Mouse (Mus musculus): ENCODE measurements at regions not wholly inside any gene's neighbourhood (a gene's known extent, or its start where the extent isn't known, plus 50 kb on each side); places are given as distances from the start of the nearest gene placed in this dataset.

DNA sequence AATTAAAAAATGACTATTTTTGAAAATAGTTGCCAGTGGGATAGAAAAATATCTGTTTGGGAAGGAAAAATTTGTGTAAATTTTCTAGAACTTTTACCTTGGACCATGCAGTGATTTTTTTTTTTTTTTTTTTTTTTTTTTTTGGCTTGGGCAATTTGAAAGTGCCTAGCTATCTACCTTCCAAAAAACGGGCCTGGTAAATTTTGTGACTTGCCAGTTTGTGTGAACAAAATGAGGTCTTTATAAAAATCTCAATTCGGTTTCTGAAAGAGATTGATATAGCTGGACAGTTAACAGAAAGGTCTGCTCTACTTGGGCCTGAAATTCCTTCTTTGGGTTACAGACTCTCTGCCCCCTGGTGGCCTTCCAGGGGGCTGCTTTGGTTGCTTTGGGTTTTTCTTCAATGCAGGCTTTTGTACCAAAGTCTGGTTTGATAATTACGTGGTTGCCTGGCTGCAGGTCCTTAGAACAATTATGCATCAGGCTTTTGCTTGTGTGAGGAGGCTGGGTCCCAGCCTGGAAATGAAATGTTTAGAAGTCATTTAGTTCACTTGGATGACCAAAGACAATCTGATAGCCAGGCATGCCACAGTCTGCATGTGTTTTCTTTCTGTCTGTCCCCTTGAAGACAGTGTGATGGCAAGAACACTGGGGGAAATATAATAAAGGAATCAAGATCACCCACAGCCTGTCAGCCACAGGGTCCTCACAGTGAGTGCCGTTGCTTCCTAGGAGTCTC lies 75.6 kb upstream of the Jazf1 start:
- peak; percentile 43 for DNase-seq (ENCODE audit: low spot score)

DNA sequence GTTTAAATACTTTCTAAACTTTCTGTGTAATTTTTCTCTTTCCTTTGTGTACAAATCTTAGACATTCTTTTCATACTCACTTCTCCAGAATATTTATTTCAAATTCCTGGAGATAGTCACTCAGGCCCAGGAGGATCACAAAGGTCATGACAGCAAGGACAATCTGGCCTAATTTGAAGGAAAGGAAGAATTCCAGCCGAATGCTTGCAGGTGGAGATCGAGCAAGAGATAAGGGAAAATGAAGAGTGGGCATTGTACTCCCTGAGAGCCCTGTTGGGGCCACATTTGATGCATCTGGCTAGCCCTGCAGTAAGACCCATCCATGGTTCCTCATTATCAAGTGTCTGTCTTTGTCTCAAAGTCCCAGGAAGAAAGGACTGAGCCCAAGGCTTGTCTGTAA lies 66.0 kb upstream of the Jazf1 start:
- DNase-seq (ENCODE audit: low spot score) = no peak

DNA sequence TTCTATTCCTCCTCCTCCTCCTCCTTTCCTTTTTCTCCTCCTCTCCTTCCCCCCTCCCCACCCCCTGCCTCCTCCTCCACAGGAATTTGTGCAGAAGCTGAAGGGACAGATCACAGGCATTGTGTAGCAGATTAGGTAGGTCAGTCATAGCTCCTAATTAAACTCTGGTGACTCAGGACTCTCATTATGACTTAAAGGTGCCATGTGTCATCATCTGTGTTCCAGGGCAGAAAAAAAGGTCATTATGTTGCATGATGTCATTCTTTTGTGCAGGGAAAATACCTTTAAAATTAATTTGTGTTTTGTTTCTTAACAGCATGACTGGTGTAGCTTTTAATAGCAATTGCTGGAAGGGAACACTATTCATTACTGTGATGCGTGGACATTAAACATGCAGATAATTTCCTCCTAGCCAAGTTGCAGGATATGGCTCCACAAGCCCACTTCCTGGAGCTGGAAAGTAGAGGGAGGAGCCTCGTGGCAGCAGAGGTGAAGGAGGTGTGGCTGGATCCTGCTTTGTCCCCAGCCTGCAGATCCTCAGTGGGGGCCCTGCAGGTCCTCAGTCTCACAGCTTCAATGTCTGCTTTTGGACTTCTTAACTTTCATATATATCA lies 62.4 kb upstream of the Jazf1 start:
- no peak for DNase-seq (ENCODE audit: low spot score)

DNA sequence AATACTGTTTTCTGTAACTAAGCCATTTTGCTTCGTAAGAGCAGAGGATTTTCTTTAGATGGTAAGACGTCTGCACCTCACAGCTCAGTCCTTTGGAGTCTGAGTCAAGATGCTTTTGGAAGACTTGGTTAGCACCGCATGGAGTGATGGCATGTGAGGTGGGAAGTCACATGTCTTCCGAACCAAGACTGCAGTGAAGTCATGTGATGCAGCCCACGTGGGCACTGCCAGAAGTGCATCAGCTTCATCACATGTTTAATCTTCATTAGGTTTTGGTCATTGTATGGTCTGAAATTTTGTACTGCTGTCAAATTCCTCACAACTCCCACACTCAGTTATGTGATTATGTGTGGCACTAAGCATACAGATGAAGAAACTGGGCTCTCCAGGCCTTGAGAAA lies 58.3 kb upstream of the Jazf1 start:
- DNase-seq (ENCODE audit: low spot score) = no peak

DNA sequence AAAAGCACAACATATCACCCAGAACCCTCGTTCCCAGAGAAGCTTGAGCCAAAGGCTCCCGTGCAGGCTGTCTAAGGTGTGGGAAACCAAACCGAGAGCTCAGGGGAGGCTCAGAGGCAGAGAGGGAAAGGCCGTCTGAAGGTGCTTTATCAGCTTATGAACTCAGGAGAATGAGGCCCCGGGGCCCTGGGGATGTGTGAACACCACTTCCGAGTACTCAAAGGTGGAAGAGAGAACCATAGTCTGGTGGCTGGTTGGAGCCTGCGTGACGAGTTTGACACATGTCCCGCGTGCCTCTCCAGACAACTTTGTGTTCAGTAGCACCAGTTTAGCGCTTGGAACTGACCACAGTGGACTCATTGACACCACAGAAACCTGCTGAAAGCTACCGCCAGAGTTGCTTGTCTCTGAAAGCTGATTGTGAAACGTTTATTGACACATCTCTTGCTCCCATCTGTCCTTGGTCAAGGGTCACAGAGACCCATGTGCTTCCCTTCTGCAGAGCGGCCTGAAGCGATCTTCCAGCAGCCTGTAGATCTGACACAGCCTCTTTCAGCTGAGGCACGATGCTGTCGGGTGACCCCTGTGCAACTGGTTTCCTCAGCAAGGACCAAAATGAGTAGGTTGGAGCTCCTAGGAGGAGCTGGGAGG lies 56.5 kb upstream of the Jazf1 start:
- DNase-seq (ENCODE audit: low spot score) = no peak

DNA sequence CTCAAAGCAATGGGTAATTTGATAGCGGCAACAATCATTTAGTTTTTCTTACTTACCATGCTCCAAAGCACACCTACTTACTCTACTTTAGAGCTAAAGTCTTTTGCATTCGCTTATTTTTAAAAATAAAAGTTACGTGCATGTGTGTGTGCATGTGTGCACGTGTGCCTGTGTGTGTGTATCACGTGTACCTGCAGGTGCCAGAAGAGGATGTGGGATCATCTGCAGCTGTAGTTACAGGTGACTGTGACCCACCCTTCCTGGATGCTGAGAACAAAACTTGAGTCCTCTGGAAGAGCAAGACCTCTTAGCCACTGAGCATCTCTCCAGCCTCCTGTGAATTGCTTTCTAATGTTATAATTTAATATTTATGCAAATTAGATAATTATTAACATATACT lies 52.0 kb upstream of the Jazf1 start:
- DNase-seq (ENCODE audit: low spot score) = no peak
